7 mouse cellular contexts compared by ENCODE assay signal in the genomic region with DNA sequence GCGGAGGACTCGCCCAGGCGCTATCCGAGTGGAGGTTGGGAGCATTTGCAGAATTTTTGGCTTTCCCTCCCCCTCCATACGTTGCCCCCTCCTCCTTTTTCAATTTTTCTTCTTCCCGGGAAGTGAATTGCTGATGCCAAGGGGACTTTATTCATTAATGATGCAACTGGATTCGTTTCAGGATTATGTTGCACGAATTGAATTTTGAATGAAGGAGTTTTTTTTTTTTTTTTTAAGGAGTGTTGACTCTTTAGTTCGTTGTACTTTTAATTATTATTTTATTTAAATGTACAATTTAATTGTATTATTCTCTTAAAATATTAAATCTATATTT. TPM values are rescaled to one million over a fixed set of nuclear protein-coding genes. Genes with fewer than 3 reads are reported as not detected.
DNase-seq lines count a peak whose midpoint lies in the region; ATAC-seq and TF ChIP-seq lines count a peak whose summit lies in the region.

No protein-coding gene starts in this region.

- peak overlapping the region; percentile 95 for H3K27ac ChIP-seq in lung, postnatal 0 days (ENCODE audit: low read length)
- peak overlapping the region; percentile 96 for H3K27ac ChIP-seq in forebrain, embryonic 10.5 days
- peak overlapping the region; percentile 94 for H3K27ac ChIP-seq in limb, embryonic 12.5 days
- H3K27ac ChIP-seq in small intestine, adult 2 months (ENCODE audit: insufficient read depth, low read depth, low read length), result peak overlapping the region; percentile 33

- H3K27me3 ChIP-seq in lung, postnatal 0 days (replicated peaks; ENCODE audit: insufficient read depth, low read length), result no peaks in the 10 kb centered on the region
- peaks cover 19% of the 10 kb centered on the region for H3K27me3 ChIP-seq in forebrain, embryonic 10.5 days (ENCODE audit: poor library complexity, severe bottlenecking)
- no peaks in the 10 kb centered on the region; the same call in 1 of the 2 replicates for H3K27me3 ChIP-seq in limb, embryonic 12.5 days
- H3K27me3 ChIP-seq in small intestine, adult 2 months (ENCODE audit: control insufficient read depth, insufficient read depth, low read length), result 0 out of 2 replicates have a peak, but pooled peaks cover 6% of the 10 kb centered on the region

- peak overlapping the region; percentile 84 for H3K4me3 ChIP-seq in lung, postnatal 0 days (ENCODE audit: low read depth, low read length)
- peak overlapping the region; percentile 85 for H3K4me3 ChIP-seq in forebrain, embryonic 10.5 days
- peak overlapping the region; percentile 80 for H3K4me3 ChIP-seq in limb, embryonic 12.5 days (replicated peaks)
- peak overlapping the region; percentile 86 for H3K4me3 ChIP-seq in small intestine, adult 2 months (ENCODE audit: low read depth, low read length)

- peak overlapping the region; percentile 85 for H3K9ac ChIP-seq in lung, postnatal 0 days (replicated peaks; ENCODE audit: low read depth)
- H3K9ac ChIP-seq in limb, embryonic 12.5 days (replicated peaks), result peak overlapping the region; percentile 90

- H3K36me3 ChIP-seq in lung, postnatal 0 days (ENCODE audit: insufficient read depth, low read length), result no peaks in the 10 kb centered on the region
- H3K36me3 ChIP-seq in forebrain, embryonic 10.5 days (replicated peaks), result no peaks in the 10 kb centered on the region
- H3K36me3 ChIP-seq in limb, embryonic 12.5 days, result no peaks in the 10 kb centered on the region
- H3K36me3 ChIP-seq in small intestine, adult 2 months (ENCODE audit: control insufficient read depth, insufficient read depth, low read length), result no peaks in the 10 kb centered on the region

- H3K4me1 ChIP-seq in lung, postnatal 0 days (ENCODE audit: insufficient read depth, low read depth, low read length), result peaks cover 5% of the 10 kb centered on the region; the same call in 1 of the 2 replicates
- peaks cover 62% of the 10 kb centered on the region for H3K4me1 ChIP-seq in forebrain, embryonic 10.5 days
- peaks cover 39% of the 10 kb centered on the region for H3K4me1 ChIP-seq in limb, embryonic 12.5 days (replicated peaks)
- H3K4me1 ChIP-seq in small intestine, adult 2 months (ENCODE audit: control insufficient read depth, insufficient read depth, insufficient read length, low read length), result no peaks in the 10 kb centered on the region; the same call in 1 of the 2 replicates

- H3K9me3 ChIP-seq in lung, postnatal 0 days (ENCODE audit: low read length), result no peaks in the 10 kb centered on the region
- H3K9me3 ChIP-seq in forebrain, embryonic 10.5 days, result no peaks in the 10 kb centered on the region
- no peaks in the 10 kb centered on the region for H3K9me3 ChIP-seq in limb, embryonic 12.5 days

- whole genome bisulfite sequencing in lung, postnatal 0 days, result 1% methylated on average over 9 of the region's 9 CpGs
- WGBS in forebrain, embryonic 10.5 days, result under 1% methylated on average over 9 of the region's 9 CpGs
- WGBS in limb, embryonic 12.5 days, result under 1% methylated on average over 9 of the region's 9 CpGs
- WGBS in small intestine, adult 2 months, result under 1% methylated on average over 9 of the region's 9 CpGs

- no peak for TF ChIP-seq POLR2A in small intestine, adult 2 months (IDR thresholded peaks at IDR 0.05; ENCODE audit: low read depth, low read length)

- no peak for TF ChIP-seq CTCF in lung, postnatal 0 days (IDR thresholded peaks at IDR 0.05)
- no peak for TF ChIP-seq CTCF in small intestine, adult 2 months (IDR thresholded peaks at IDR 0.05; ENCODE audit: extremely low read depth, insufficient read length, insufficient replicate concordance, low read depth, low read length)

- ATAC-seq in lung, postnatal 0 days, result no peak
- no peak for ATAC-seq in limb, embryonic 12.5 days (ENCODE audit: insufficient number of reproducible peaks, insufficient read depth, low FRiP score, low TSS enrichment, low read depth)

- H3K4me2 ChIP-seq in lung, postnatal 0 days (replicated peaks; ENCODE audit: low read depth, low read length), result peak overlapping the region; percentile 84
- H3K4me2 ChIP-seq in limb, embryonic 12.5 days, result peak overlapping the region; percentile 92

- DNase-seq in lung, postnatal 0 days (ENCODE audit: low spot score), result no peak
- DNase-seq in lung, postnatal 10 days, result no peak
- no peak for DNase-seq in forebrain, embryonic 10.5 days (ENCODE audit: extremely low spot score, low spot score)
- no peak for DNase-seq in adrenal gland, adult 2 months
- no peak for DNase-seq in adrenal gland, postnatal 25 days

- TF ChIP-seq EP300 in lung, postnatal 0 days (IDR thresholded peaks at IDR 0.05), result no peak

RNA-seq across cellular contexts. Expression of gene Cdc42bpa, which starts 0.2 kb away (rescaled TPM):
- polyA plus RNA-seq in lung, postnatal 0 days (2015; fragmentation: Nextera tagmentation; extraction: Ambion mirVana), result 17.9 and 21.2 TPM in 2 replicates
- polyA plus RNA-seq in forebrain, embryonic 10.5 days (2016; fragmentation: Nextera tagmentation; extraction: Ambion mirVana), result 11.1 and 12.2 TPM in 2 replicates
- polyA plus RNA-seq in limb, embryonic 12.5 days (2016; fragmentation: Nextera tagmentation; extraction: Ambion mirVana), result 16.1 and 18.0 TPM in 2 replicates
- 3.3 and 6.6 TPM in 2 replicates for polyA plus RNA-seq in small intestine, adult 2 months (2012; rRNA removed)
- total RNA-seq in adrenal gland, adult 2 months (2021), result 10 to 100 TPM; 43.4 to 51.4 TPM
- 16.6 and 17.8 TPM in 2 replicates for polyA plus RNA-seq in adrenal gland, adult 2 months (2012; rRNA removed)
- total RNA-seq in adrenal gland, postnatal 25 days (2021), result 58.2 and 62.9 TPM in 2 replicates

Comparison
In these comparisons a context has a peak if more than half of its experiments do, and no peak if none do; other contexts are left out.
1. H3K27ac ChIP-seq: peak in every context shown above with its lines; median percentile 96 in forebrain, embryonic 10.5 days; 95 in lung, postnatal 0 days; 94 in limb, embryonic 12.5 days; 33 in small intestine, adult 2 months.